Mouse (Mus musculus) G1E-ER4 (cell line): ENCODE results near the gene Ccl28. TPM values are rescaled to one million over a fixed set of nuclear protein-coding genes. Genes with fewer than 3 reads are reported as not detected.

Experiments used
- GATA1 ChIP-seq: IDR thresholded peaks from one replicate; pipeline ENCODE4 v1.8.0; 2012; ENCODE audit warnings: low read length, inconsistent platforms
- polyA plus RNA-seq: library from polyadenylated mRNA; stranded (reverse); fragments of >175 nt; gene quantifications from 2 replicates; pipeline ENCODE4 v1.2.3, GENCODE M21; 2012

Gene Ccl28
- not detected in 2 replicates for polyA plus RNA-seq

GRCm38 (mm10) chr13:119623634-119624033, at the start of gene Ccl28:
Gene Ccl28, plus strand, starts transcription at chr13:119623819.
- TF ChIP-seq GATA1 = no peak

GRCm38 (mm10) chr13:119618841-119619240, 4.8 kb upstream of the Ccl28 start:
- TF ChIP-seq GATA1 = no peak

GRCm38 (mm10) chr13:119619735-119620134, 3.9 kb upstream of the Ccl28 start:
- TF ChIP-seq GATA1 = no peak

- TF ChIP-seq GATA1 = no peak
Observed at GRCm38 (mm10) chr13:119631482-119632155, 8.0 kb downstream of the Ccl28 start.

GRCm38 (mm10) chr13:119632156-119632548, 8.5 kb downstream of the Ccl28 start:
- TF ChIP-seq GATA1 = no peak

GRCm38 (mm10) chr13:119635496-119635895, 11.9 kb downstream of the Ccl28 start:
- no peak for TF ChIP-seq GATA1

GRCm38 (mm10) chr13:119637837-119638236, 14.2 kb downstream of the Ccl28 start:
- no peak for TF ChIP-seq GATA1

GRCm38 (mm10) chr13:119638449-119638848, 14.8 kb downstream of the Ccl28 start:
- no peak for TF ChIP-seq GATA1

- TF ChIP-seq GATA1 = no peak
Observed at GRCm38 (mm10) chr13:119639302-119639701, 15.7 kb downstream of the Ccl28 start.

GRCm38 (mm10) chr13:119640504-119640903, 16.9 kb downstream of the Ccl28 start:
- TF ChIP-seq GATA1 = no peak

GRCm38 (mm10) chr13:119641145-119641544, 17.5 kb downstream of the Ccl28 start:
- no peak for TF ChIP-seq GATA1

- no peak for TF ChIP-seq GATA1
Observed at GRCm38 (mm10) chr13:119644769-119645168, 21.1 kb downstream of the Ccl28 start.

GRCm38 (mm10) chr13:119646511-119646910, 22.9 kb downstream of the Ccl28 start:
- TF ChIP-seq GATA1 = no peak

- no peak for TF ChIP-seq GATA1
Observed at GRCm38 (mm10) chr13:119648891-119649698, 25.5 kb downstream of the Ccl28 start.

- TF ChIP-seq GATA1 = no peak
Observed at GRCm38 (mm10) chr13:119649699-119650046, 26.1 kb downstream of the Ccl28 start.

GRCm38 (mm10) chr13:119654734-119655133, 31.1 kb downstream of the Ccl28 start:
- TF ChIP-seq GATA1 = no peak

GRCm38 (mm10) chr13:119656246-119656645, 32.6 kb downstream of the Ccl28 start:
- no peak for TF ChIP-seq GATA1
